Mouse (Mus musculus) frontal cortex, postnatal 14 days (tissue): Measurements from ENCODE around the gene Olfr70.

ENCODE experiments used
- DNase-seq, 2 experiments: peaks; one replicate each; pipeline ENCODE4 v3.0.0; 2022; ENCODE audit warnings: low spot score in 2 of 2

Olfr70 gene

GRCm38 (mm10) chr4:43655656-43656338, 44.8 kb downstream of the Olfr70 start:
- DNase-seq, result no peak

GRCm38 (mm10) chr4:43653161-43654015, 47.2 kb downstream of the Olfr70 start, which contains the start of gene Spag8:
Gene Spag8, minus strand, starts transcription at chr4:43653594.
- peak in 1 of 2 experiments; percentile 40 for DNase-seq

GRCm38 (mm10) chr4:43652726-43653125, 47.9 kb downstream of the Olfr70 start:
- no peak for DNase-seq

GRCm38 (mm10) chr4:43649783-43650182, 50.8 kb downstream of the Olfr70 start:
- DNase-seq, result no peak
